Mouse (Mus musculus) kidney, postnatal 14 days (tissue): ENCODE data around the gene Fbxo47.

Experiments
- DNase-seq: peaks from one replicate; pipeline ENCODE4 v3.0.0; 2022; ENCODE audit warnings: mixed read lengths

Fbxo47 gene

GRCm38 (mm10) chr11:97810356-97810755 is 73.6 kb downstream of the Fbxo47 start:
- peak; percentile 52 for DNase-seq

- DNase-seq, result no peak
These were observed 74.5 kb downstream of the Fbxo47 start for GRCm38 (mm10) chr11:97809235-97810121.

- peak; percentile 74 for DNase-seq
These were observed 75.2 kb downstream of the Fbxo47 start for GRCm38 (mm10) chr11:97808621-97809234.

- peak; percentile 81 for DNase-seq
These were observed 75.9 kb downstream of the Fbxo47 start for GRCm38 (mm10) chr11:97808093-97808492.

- no peak for DNase-seq
These were observed 76.3 kb downstream of the Fbxo47 start for GRCm38 (mm10) chr11:97807626-97808025.

- DNase-seq, result no peak
These were observed 77.4 kb downstream of the Fbxo47 start for GRCm38 (mm10) chr11:97806613-97806964.

- DNase-seq, result peak; percentile 54
These were observed 78.0 kb downstream of the Fbxo47 start for GRCm38 (mm10) chr11:97805662-97806612.

- DNase-seq, result peak; percentile 73
These were observed 78.9 kb downstream of the Fbxo47 start for GRCm38 (mm10) chr11:97804841-97805661.

- DNase-seq, result no peak
These were observed 80.1 kb downstream of the Fbxo47 start for GRCm38 (mm10) chr11:97803847-97804246.
